Mouse (Mus musculus) C2C12 (cell line): ENCODE measurements around the gene Mag.

ENCODE experiments used
- CEBPB ChIP-seq: IDR thresholded peaks from one replicate; pipeline ENCODE4 v1.6.1; 2011; ENCODE audit warnings: low read depth, mild to moderate bottlenecking, control low read depth, moderate library complexity
- CTCF ChIP-seq: IDR thresholded peaks from one replicate; pipeline ENCODE4 v1.5.1; 2011; ENCODE audit not compliant: control insufficient read depth, insufficient read depth, insufficient read length
- MAX ChIP-seq: IDR thresholded peaks from one replicate; pipeline ENCODE4 v1.6.1; 2011; ENCODE audit warnings: mild to moderate bottlenecking, control low read depth
- MYOD1 ChIP-seq: IDR thresholded peaks from one replicate; pipeline ENCODE4 v1.6.1; 2011; ENCODE audit warnings: low read depth; ENCODE audit not compliant: control insufficient read depth, insufficient read length
- USF1 ChIP-seq: IDR thresholded peaks from one replicate; pipeline ENCODE4 v1.6.1; 2011; ENCODE audit warnings: low read depth, mild to moderate bottlenecking, control low read depth, moderate library complexity

DNA sequence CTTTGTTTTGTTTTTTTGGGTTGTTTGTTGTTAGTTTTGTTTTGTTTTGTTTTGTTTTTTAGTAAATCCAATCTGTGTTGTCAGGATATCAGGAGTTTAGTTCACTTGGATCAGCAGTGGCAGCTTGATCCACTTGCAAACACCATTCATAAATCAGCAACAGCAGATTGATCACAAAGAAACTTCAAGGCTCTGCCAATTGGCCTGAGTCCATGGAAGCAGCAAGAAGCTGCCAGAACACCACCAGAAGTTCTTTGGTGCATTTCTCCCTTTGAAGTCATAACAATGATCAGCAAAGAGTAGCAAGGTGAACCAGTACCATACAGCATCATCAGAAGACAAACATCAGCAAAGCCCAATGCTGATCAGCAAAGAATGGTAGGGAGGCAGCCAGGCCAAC is 30.6 kb downstream of the Mag start:
- TF ChIP-seq CTCF (no peak), MYOD1 (no peak), MAX (no peak), USF1 (no peak), CEBPB (no peak)
